In the genomic region with DNA sequence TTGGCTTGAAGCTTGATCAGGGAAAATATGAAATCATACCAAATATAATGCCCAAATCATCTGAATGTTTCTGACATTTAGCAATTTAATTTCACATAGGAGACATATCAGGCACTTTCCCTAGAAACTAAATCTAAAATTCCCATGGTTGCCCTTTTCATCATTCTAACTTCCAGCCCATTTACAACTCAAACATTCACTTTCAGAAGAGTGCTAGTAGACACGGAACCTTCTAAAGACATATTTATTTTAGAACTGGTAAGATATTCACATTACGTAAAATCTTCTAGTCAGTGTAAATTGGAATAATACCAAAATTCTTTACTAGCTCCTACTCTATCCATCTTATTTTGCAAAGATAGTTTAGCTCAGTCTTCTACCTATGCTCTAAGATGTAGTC, we compare ENCODE assay signal across 29 mouse cellular contexts.
"Had no signal": no experiment of that assay in that cellular context is flagged by ENCODE, and none has a peak within 500 bp of the region (broad histone marks: within the 10 kb centered on the region; RNA-seq: fewer than 3 reads in every experiment).

No protein-coding gene starts in this region.

- ATAC-seq: forebrain, embryonic 13.5 days; forebrain, embryonic 14.5 days; forebrain, embryonic 15.5 days; forebrain, embryonic 16.5 days; forebrain, postnatal 0 days had no signal

- H3K4me1 ChIP-seq: embryonic facial prominence, embryonic 10.5 days; embryonic facial prominence, embryonic 12.5 days; embryonic facial prominence, embryonic 13.5 days; embryonic facial prominence, embryonic 15.5 days; forebrain, embryonic 10.5 days; forebrain, embryonic 12.5 days; forebrain, embryonic 13.5 days; forebrain, embryonic 15.5 days had no signal

- H3K9ac ChIP-seq: embryonic facial prominence, embryonic 12.5 days; embryonic facial prominence, embryonic 13.5 days; embryonic facial prominence, embryonic 15.5 days; forebrain, embryonic 12.5 days; forebrain, embryonic 13.5 days; forebrain, embryonic 15.5 days; forebrain, postnatal 0 days had no signal

- H3K27ac ChIP-seq: embryonic facial prominence, embryonic 10.5 days; embryonic facial prominence, embryonic 12.5 days; embryonic facial prominence, embryonic 13.5 days; embryonic facial prominence, embryonic 15.5 days; forebrain, embryonic 10.5 days; forebrain, embryonic 12.5 days; forebrain, embryonic 13.5 days; forebrain, embryonic 15.5 days; gastrocnemius, adult 2 months; heart, adult 2 months had no signal

- H3K9me3 ChIP-seq: embryonic facial prominence, embryonic 10.5 days; embryonic facial prominence, embryonic 12.5 days; embryonic facial prominence, embryonic 13.5 days; embryonic facial prominence, embryonic 15.5 days; forebrain, embryonic 10.5 days; forebrain, embryonic 12.5 days; forebrain, embryonic 13.5 days; forebrain, embryonic 15.5 days had no signal

- H3K4me2 ChIP-seq: embryonic facial prominence, embryonic 12.5 days; embryonic facial prominence, embryonic 13.5 days; embryonic facial prominence, embryonic 15.5 days; forebrain, embryonic 12.5 days; forebrain, embryonic 13.5 days; forebrain, embryonic 15.5 days had no signal

- DNase-seq: cerebellum, adult 2 months; cerebellum, adult 8-10 months; cerebellum, adult 9-10 months; cerebellum, adult 9-11 months; cerebellum, postnatal 10 days; cerebellum, postnatal 14 days; cerebellum, postnatal 25 days; cerebellum, postnatal 36 days; embryo, embryonic 11 days; forebrain, postnatal 0 days; gastrocnemius, adult 2 months; gastrocnemius, postnatal 10 days; gastrocnemius, postnatal 14 days; gastrocnemius, postnatal 25 days; gastrocnemius, postnatal 36 days; heart, adult 11 months; heart, adult 18-20 months; heart, adult 2 months had no signal

- H3K4me3 ChIP-seq: embryonic facial prominence, embryonic 10.5 days; embryonic facial prominence, embryonic 12.5 days; embryonic facial prominence, embryonic 13.5 days; embryonic facial prominence, embryonic 15.5 days; erythroblast, embryonic 14.5 days; forebrain, embryonic 10.5 days; forebrain, embryonic 12.5 days; forebrain, embryonic 13.5 days; forebrain, embryonic 15.5 days; gastrocnemius, adult 2 months; heart, adult 2 months had no signal

- H3K27me3 ChIP-seq: embryonic facial prominence, embryonic 12.5 days; embryonic facial prominence, embryonic 13.5 days; embryonic facial prominence, embryonic 15.5 days; forebrain, embryonic 12.5 days; forebrain, embryonic 13.5 days; forebrain, embryonic 15.5 days had no signal

- H3K36me3 ChIP-seq: embryonic facial prominence, embryonic 10.5 days; embryonic facial prominence, embryonic 12.5 days; embryonic facial prominence, embryonic 13.5 days; embryonic facial prominence, embryonic 15.5 days; forebrain, embryonic 10.5 days; forebrain, embryonic 12.5 days; forebrain, embryonic 15.5 days had no signal
